Mouse (Mus musculus): ENCODE results near the gene Ypel2. TPM values are rescaled to one million over a fixed set of nuclear protein-coding genes. Genes with fewer than 3 reads are reported as not detected.

The Ypel2 gene
- polyA plus RNA-seq, 1 experiment from 2014 or later, result 4.3 TPM

- Histone ChIP-seq H3K9me3 (no peaks in the 10 kb centered on the region), H3K27me3 (ENCODE audit: insufficient read depth, poor library complexity, severe bottlenecking) (no peaks in the 10 kb centered on the region), H3K4me3 (no peak overlapping the region), H3K27ac (no peak overlapping the region), H3K36me3 (no peaks in the 10 kb centered on the region), H3K4me1 (replicated peaks) (no peaks in the 10 kb centered on the region)
- no peak for DNase-seq (ENCODE audit: low spot score)
- 78% methylated on average over 4 of the region's 4 CpGs for WGBS
These were observed 24.6 kb upstream of the Ypel2 start for GRCm38 (mm10) chr11:87018081-87018480.

DNA sequence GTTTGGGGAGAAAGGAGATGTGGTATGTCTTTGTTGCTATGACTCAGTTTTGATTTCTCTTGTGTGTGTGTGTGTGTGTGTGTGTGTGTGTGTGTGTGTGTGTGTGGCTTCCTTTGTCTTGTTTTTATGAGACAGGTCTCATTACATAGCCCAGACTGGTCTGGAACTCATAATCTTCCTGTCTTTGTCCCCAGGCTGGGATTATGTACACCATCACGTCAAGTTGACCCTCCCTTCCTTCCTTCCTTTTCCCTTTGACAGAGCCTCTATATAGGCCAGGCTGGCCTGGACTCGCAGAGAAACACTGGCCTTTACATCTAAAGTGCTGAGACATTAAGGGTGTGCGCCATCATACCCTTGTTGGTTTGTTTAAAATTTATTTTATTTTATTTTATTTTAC, 22.2 kb upstream of the Ypel2 start:
- Histone ChIP-seq H3K4me1 (replicated peaks) (no peaks in the 10 kb centered on the region), H3K9me3 (no peaks in the 10 kb centered on the region), H3K27me3 (ENCODE audit: insufficient read depth, poor library complexity, severe bottlenecking) (no peaks in the 10 kb centered on the region), H3K36me3 (no peaks in the 10 kb centered on the region), H3K27ac (no peak overlapping the region), H3K4me3 (no peak overlapping the region)
- WGBS, result 71% methylated on average over 3 of the region's 3 CpGs
- no peak for DNase-seq (ENCODE audit: low spot score)

DNA sequence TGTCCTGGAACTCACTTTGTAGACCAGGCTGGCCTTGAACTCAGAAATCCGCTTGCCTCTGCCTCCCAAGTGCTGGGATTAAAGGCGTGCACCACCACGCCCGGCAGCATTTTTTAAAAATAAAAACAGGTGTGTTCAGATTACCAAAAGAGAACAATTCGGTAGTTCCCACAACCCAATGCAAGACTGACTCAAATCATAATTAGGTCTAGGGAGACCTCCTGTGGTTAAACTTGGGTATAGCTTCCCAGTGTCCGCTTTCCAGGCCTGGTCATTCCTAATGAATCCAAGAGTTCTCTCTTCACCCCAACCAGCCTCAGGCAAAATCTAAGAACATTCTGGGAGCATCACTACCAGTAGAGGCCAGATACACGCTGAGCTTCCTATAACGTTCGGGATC, 17.0 kb upstream of the Ypel2 start:
- H3K27ac ChIP-seq, result no peak overlapping the region
- H3K9me3 ChIP-seq, result no peaks in the 10 kb centered on the region
- H3K36me3 ChIP-seq, result no peaks in the 10 kb centered on the region
- peak; percentile 47 for DNase-seq (ENCODE audit: low spot score)
- peaks cover 7% of the 10 kb centered on the region for H3K4me1 ChIP-seq (replicated peaks)
- 30% methylated on average over 9 of the region's 9 CpGs for WGBS
- no peaks in the 10 kb centered on the region for H3K27me3 ChIP-seq (ENCODE audit: insufficient read depth, poor library complexity, severe bottlenecking)
- H3K4me3 ChIP-seq, result no peak overlapping the region

DNA sequence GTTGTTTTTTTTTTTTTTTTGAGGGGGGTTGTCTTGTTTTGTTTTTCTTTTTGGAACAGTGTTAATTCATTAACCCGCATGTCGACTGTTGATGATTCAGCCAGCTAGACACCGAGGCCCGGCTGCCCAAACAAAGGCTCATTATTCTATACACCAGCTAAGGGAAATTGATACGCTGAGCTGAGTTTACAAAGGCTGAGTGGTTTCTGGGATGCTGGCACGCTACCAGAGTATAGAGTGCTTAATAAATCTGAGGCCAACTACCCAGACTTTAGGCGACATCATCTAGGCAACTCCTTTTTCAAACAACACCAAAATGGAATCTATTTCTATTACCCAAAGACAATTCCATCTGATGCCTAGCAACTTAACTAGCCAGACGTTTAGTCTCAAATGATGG, 13.9 kb upstream of the Ypel2 start:
- peak; percentile 31 for DNase-seq (ENCODE audit: low spot score)
- Histone ChIP-seq H3K4me3 (no peak overlapping the region), H3K27me3 (ENCODE audit: insufficient read depth, poor library complexity, severe bottlenecking) (no peaks in the 10 kb centered on the region), H3K4me1 (replicated peaks) (peaks cover 13% of the 10 kb centered on the region), H3K9me3 (no peaks in the 10 kb centered on the region), H3K36me3 (no peaks in the 10 kb centered on the region), H3K27ac (peak overlapping the region; percentile 72)
- WGBS, result 26% methylated on average over 8 of the region's 8 CpGs

DNA sequence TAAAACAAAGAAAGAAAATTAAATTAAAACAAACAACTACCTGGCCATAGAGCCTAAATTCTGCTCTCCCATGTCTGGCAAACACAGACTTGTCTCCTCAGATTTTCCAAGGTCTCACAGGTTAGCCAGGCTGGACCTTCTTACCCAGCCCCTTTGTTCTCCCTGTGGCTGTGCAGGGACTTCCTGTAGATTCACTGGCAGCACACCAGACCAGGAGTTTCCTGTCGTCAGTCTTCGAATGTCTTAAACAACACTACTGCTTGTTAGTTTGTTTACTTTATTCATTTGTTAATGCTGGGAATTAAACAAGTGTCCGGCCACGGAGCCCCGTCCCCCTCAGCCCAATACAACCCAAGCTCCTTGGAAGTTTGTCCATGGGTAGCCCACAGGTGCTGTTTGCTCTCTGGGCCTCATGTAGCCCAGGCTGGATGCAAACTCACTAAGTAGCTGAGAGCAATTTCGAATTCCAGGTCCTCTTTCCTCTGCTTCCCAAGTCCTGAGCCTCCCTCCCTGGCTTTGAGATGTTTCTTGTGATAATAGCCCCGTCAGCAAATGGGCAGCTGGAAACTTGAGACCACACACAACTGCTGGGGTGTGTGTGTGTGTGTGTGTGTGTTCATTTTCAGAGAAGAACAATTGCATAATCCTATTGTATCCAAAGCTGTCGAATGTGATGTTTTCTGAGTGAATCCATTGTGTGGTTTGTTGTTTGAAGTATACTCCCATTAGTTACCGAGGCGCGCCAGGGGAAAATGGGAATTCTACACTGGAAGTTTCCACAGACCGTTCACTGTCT, 11.7 kb upstream of the Ypel2 start:
- Histone ChIP-seq H3K4me3 (no peak overlapping the region), H3K4me1 (replicated peaks) (peaks cover 13% of the 10 kb centered on the region), H3K36me3 (no peaks in the 10 kb centered on the region), H3K9me3 (no peaks in the 10 kb centered on the region), H3K27ac (peak overlapping the region; percentile 72), H3K27me3 (ENCODE audit: insufficient read depth, poor library complexity, severe bottlenecking) (no peaks in the 10 kb centered on the region)
- 70% methylated on average over 12 of the region's 12 CpGs for WGBS
- no peak for DNase-seq (ENCODE audit: low spot score)

DNA sequence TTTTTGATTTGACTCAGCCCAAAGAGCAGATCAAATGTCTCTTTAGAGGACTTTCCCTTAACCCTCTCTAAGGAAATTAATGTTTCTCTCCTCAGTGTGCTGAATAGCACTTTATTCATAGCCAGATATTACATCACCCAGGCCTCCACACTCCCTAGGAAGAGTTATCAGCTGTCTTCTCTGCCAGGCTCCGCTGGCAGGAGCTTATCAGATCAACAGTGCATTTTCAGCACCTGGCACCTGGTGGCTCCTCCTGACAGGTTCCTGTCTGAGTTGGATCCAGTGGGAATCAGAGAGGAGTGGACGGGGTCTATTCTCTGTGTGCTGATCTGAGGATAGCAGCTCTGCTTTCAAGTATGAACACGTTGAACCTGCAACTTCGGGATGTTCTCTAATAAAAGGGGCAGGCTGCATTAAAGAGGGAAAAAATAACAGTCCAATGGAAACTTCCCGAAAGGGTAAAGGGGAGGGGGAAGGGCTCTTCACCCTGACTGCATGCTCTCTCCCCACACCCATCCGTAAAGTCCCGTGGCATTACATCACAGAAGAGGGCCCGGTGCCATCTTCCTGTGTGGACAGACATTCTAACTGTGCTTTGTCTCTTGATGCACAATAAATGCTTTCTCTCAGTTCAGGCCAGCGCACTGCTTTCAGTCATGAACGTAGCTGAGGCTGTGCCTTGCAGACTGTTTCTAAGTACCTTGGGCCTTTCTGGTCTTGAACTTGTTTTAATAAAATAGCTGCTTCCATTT, 8.7 kb upstream of the Ypel2 start:
- no peak overlapping the region for H3K27ac ChIP-seq
- no peaks in the 10 kb centered on the region for H3K27me3 ChIP-seq (ENCODE audit: insufficient read depth, poor library complexity, severe bottlenecking)
- no peaks in the 10 kb centered on the region for H3K9me3 ChIP-seq
- no peak for DNase-seq (ENCODE audit: low spot score)
- no peak overlapping the region for H3K4me3 ChIP-seq
- WGBS, result 86% methylated on average over 10 of the region's 10 CpGs
- H3K36me3 ChIP-seq, result no peaks in the 10 kb centered on the region
- peaks cover 6% of the 10 kb centered on the region for H3K4me1 ChIP-seq (replicated peaks)

GRCm38 (mm10) chr11:87001217-87001616, 7.7 kb upstream of the Ypel2 start:
- Histone ChIP-seq H3K4me1 (replicated peaks) (peaks cover 7% of the 10 kb centered on the region), H3K4me3 (no peak overlapping the region), H3K27ac (no peak overlapping the region), H3K9me3 (no peaks in the 10 kb centered on the region), H3K36me3 (no peaks in the 10 kb centered on the region), H3K27me3 (ENCODE audit: insufficient read depth, poor library complexity, severe bottlenecking) (no peaks in the 10 kb centered on the region)
- DNase-seq (ENCODE audit: low spot score), result no peak
- 89% methylated on average over 8 of the region's 8 CpGs for WGBS

DNA sequence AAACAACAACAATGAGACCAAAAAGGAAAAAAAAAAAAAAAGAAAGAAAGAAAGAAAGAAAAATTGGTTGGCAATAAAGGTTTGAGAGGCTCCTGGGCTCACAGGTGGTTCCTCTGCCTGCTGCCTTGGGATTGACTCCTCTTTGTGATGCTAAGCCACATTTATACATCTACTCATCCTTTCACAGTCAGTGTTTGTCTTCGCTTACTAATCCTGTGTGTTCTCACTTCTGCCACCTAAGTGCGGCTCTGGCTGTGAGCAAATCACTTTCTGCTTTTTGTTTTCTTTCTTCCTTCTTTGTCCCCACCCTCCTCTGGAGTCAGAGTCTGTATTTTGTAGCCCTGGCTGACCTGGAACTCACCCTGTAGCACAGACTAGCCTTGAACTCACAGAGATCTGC, 2.8 kb upstream of the Ypel2 start:
- H3K27me3 ChIP-seq (ENCODE audit: insufficient read depth, poor library complexity, severe bottlenecking), result peaks cover 6% of the 10 kb centered on the region; the same call in 1 of the 2 replicates
- no peak for DNase-seq (ENCODE audit: low spot score)
- no peak overlapping the region for H3K4me3 ChIP-seq
- H3K4me1 ChIP-seq (replicated peaks), result peaks cover 46% of the 10 kb centered on the region
- 45% methylated on average over 2 of the region's 2 CpGs for WGBS
- no peaks in the 10 kb centered on the region for H3K36me3 ChIP-seq
- H3K27ac ChIP-seq, result peak overlapping the region; percentile 82
- no peaks in the 10 kb centered on the region for H3K9me3 ChIP-seq

- no peak overlapping the region for H3K4me3 ChIP-seq
- peak overlapping the region; percentile 82 for H3K27ac ChIP-seq
- no peaks in the 10 kb centered on the region for H3K36me3 ChIP-seq
- no peaks in the 10 kb centered on the region for H3K9me3 ChIP-seq
- H3K27me3 ChIP-seq (ENCODE audit: insufficient read depth, poor library complexity, severe bottlenecking), result peaks cover 6% of the 10 kb centered on the region; the same call in 1 of the 2 replicates
- WGBS, result 26% methylated on average over 6 of the region's 6 CpGs
- peak; percentile 61 for DNase-seq (ENCODE audit: low spot score)
- peaks cover 48% of the 10 kb centered on the region for H3K4me1 ChIP-seq (replicated peaks)
These were observed 2.2 kb upstream of the Ypel2 start for GRCm38 (mm10) chr11:86995625-86996221.

DNA sequence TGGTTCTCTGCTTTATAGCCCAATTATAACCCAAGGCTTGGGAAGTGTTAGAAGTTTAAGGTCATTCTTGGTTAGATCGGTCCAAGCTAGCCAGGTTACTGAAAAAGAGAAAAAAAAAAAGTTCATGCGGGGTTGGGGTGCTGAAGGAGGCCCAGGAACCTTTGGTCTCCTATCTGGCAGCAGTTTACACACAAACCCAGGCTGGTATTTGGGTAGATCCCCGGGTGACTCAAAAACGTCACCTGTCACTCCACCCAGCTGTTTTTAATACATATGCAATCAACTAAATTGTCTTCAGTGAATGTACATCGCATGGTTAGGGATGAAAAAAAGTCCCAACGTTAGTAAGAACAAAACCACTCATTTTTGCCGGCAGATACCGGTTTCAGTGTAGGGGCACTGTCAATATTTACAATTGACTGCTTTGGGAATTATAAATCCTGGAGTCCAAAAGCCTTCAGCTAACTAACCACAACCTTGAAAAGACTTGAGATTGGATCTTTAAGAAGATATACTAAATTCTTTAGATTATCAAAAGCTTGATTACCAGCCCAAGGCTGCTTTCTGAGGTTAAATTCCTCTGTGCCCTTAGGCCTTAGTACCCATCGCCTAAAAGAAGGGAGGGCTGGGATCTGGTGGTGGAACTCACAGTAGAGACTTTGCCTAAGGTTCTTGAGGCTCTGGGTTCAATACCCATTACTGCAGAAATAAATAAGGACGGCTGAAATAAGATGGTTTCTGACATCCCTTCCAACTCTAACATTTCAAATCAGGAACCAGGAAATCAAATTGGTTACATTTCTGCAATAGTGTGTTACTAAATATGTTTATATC, 1.5 kb upstream of the Ypel2 start:
- 47% methylated on average over 10 of the region's 10 CpGs for WGBS

DNA sequence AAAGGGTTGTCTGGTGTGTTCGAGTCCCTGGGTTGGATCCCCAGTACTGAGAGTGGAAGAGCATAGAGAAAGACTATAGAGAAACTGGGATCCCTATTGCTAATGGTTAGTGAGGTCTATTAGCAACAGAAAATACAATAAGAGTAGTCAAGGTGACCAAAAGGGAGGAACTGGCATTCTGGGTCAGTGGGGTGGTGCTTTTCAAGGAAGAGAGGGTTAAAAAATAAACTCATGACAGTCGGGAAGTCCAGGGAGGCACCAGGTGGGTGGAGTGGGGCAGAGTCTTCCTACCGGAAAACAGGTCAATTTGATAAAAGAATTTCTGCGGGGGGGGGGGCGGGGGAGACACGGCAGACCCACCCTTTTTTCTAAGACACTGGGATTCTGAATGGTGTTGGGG, 823 bp upstream of the Ypel2 start:
- H3K36me3 ChIP-seq, result no peaks in the 10 kb centered on the region
- DNase-seq (ENCODE audit: low spot score), result no peak
- 8% methylated on average over 6 of the region's 6 CpGs for WGBS
- H3K4me3 ChIP-seq, result peak overlapping the region; percentile 92
- peak overlapping the region; percentile 91 for H3K27ac ChIP-seq
- no peaks in the 10 kb centered on the region for H3K9me3 ChIP-seq
- H3K4me1 ChIP-seq (replicated peaks), result peaks cover 62% of the 10 kb centered on the region
- peaks cover 6% of the 10 kb centered on the region; the same call in 1 of the 2 replicates for H3K27me3 ChIP-seq (ENCODE audit: insufficient read depth, poor library complexity, severe bottlenecking)

More for the DNA sequence above, 1.5 kb upstream of the Ypel2 start:
- no peak for DNase-seq (ENCODE audit: low spot score)
- Histone ChIP-seq H3K27me3 (ENCODE audit: insufficient read depth, poor library complexity, severe bottlenecking) (peaks cover 6% of the 10 kb centered on the region; the same call in 1 of the 2 replicates), H3K36me3 (no peaks in the 10 kb centered on the region), H3K27ac (no peak overlapping the region), H3K4me3 (no peak overlapping the region), H3K4me1 (replicated peaks) (peaks cover 55% of the 10 kb centered on the region), H3K9me3 (no peaks in the 10 kb centered on the region)

- Histone ChIP-seq H3K36me3 (no peaks in the 10 kb centered on the region), H3K27ac (peak overlapping the region; percentile 91), H3K4me1 (replicated peaks) (peaks cover 69% of the 10 kb centered on the region), H3K9me3 (no peaks in the 10 kb centered on the region), H3K27me3 (ENCODE audit: insufficient read depth, poor library complexity, severe bottlenecking) (peaks cover 6% of the 10 kb centered on the region; the same call in 1 of the 2 replicates), H3K4me3 (peak overlapping the region; percentile 92)
- DNase-seq (ENCODE audit: low spot score), result peak; percentile 21
- WGBS, result 2% methylated on average over 13 of the region's 13 CpGs
These were observed 982 bp downstream of the Ypel2 start for GRCm38 (mm10) chr11:86992461-86992988.

All from hindbrain, embryonic 10.5 days (tissue).